Mouse (Mus musculus): Measurements from ENCODE around the gene Snf8.

Snf8 gene

DNA sequence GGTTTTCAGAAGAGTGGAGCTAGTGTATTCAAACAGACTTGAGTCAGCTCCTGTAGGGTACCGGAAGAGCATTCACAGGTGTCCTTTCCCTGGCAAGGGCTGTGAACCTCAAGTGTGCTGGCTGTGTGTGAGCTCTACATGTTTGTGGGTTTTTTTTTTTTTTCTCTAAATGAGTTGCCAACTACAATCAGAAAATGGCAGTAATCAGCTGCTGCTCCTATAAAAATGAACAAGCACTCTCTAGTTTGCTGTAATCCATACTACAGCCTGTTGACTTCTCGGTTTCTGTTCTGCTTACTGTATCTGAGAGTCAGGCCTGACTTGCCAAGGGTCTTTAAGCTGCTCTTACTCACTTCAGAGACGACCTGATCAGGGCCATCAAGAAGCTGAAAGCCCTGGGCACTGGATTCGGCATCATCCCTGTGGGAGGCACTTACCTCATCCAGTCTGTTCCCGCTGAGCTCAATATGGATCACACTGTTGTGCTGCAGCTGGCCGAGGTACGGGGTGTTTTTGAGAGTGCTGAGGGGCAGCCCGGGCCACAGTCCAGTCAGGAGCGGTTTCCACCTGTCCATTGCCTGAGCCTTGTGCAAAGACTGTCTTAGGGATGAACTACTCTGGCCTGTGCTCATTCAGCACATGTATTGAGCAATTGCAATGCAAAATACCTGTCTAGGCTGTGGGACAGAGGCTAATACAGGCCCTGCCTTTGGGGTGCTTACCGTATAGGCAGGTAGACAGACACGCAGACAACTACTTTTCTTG, 10.3 kb downstream of the Snf8 start:
- no peak for DNase-seq (ENCODE audit: low read depth, low spot score)
- no peaks in the 10 kb centered on the region for H3K27me3 ChIP-seq (ENCODE audit: control insufficient read depth, insufficient read depth, low read length, poor library complexity, severe bottlenecking)
- H3K36me3 ChIP-seq (ENCODE audit: control insufficient read depth, insufficient read depth, low read length, poor library complexity, severe bottlenecking) = peaks cover 16% of the 10 kb centered on the region

- no peak for DNase-seq (ENCODE audit: low read depth, low spot score)
- peaks cover 18% of the 10 kb centered on the region for H3K36me3 ChIP-seq (ENCODE audit: control insufficient read depth, insufficient read depth, low read length, poor library complexity, severe bottlenecking)
- H3K27me3 ChIP-seq (ENCODE audit: control insufficient read depth, insufficient read depth, low read length, poor library complexity, severe bottlenecking) = no peaks in the 10 kb centered on the region
Measured at GRCm38 (mm10) chr11:96046028-96046427, 11.3 kb downstream of the Snf8 start.

DNA sequence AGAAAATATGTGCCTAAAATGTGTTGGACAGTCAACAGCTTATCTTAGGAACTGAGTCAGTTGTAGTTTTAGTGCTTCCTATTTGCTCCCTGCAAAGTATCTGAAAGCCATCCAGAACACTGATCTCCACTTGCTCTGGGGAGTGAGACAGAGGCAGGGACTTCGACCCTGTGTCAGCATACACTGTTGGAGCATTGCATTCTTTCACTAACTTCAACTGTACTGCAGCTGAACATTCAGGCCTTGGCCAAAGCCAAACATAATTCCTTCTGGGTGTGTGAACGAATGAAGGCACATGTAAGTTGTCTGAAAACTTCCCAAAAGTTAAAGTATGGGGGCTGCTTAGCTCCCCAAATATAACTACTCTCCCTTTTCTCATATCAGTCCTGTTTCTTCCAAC, 12.1 kb downstream of the Snf8 start:
- no peak for DNase-seq (ENCODE audit: low read depth, low spot score)
- Histone ChIP-seq H3K36me3 (ENCODE audit: control insufficient read depth, insufficient read depth, low read length, poor library complexity, severe bottlenecking) (peaks cover 20% of the 10 kb centered on the region), H3K27me3 (ENCODE audit: control insufficient read depth, insufficient read depth, low read length, poor library complexity, severe bottlenecking) (no peaks in the 10 kb centered on the region)

- peaks cover 18% of the 10 kb centered on the region for H3K36me3 ChIP-seq (ENCODE audit: control insufficient read depth, insufficient read depth, low read length, poor library complexity, severe bottlenecking)
- H3K27me3 ChIP-seq (ENCODE audit: control insufficient read depth, insufficient read depth, low read length, poor library complexity, severe bottlenecking) = no peaks in the 10 kb centered on the region
- peak; percentile 48 for DNase-seq (ENCODE audit: low read depth, low spot score)
Measured at GRCm38 (mm10) chr11:96047469-96048373, 13.0 kb downstream of the Snf8 start.

- Histone ChIP-seq H3K36me3 (ENCODE audit: control insufficient read depth, insufficient read depth, low read length, poor library complexity, severe bottlenecking) (peaks cover 14% of the 10 kb centered on the region), H3K27me3 (ENCODE audit: control insufficient read depth, insufficient read depth, low read length, poor library complexity, severe bottlenecking) (no peaks in the 10 kb centered on the region)
Measured at GRCm38 (mm10) chr11:96049939-96050338, 15.3 kb downstream of the Snf8 start.

GRCm38 (mm10) chr11:96050854-96051253, 16.2 kb downstream of the Snf8 start:
- H3K27me3 ChIP-seq (ENCODE audit: control insufficient read depth, insufficient read depth, low read length, poor library complexity, severe bottlenecking) = no peaks in the 10 kb centered on the region
- H3K36me3 ChIP-seq (ENCODE audit: control insufficient read depth, insufficient read depth, low read length, poor library complexity, severe bottlenecking) = peaks cover 17% of the 10 kb centered on the region
- no peak for DNase-seq (ENCODE audit: low read depth, low spot score)

More at GRCm38 (mm10) chr11:96049939-96050338, 15.3 kb downstream of the Snf8 start:
- DNase-seq (ENCODE audit: low read depth, low spot score) = no peak

DNA sequence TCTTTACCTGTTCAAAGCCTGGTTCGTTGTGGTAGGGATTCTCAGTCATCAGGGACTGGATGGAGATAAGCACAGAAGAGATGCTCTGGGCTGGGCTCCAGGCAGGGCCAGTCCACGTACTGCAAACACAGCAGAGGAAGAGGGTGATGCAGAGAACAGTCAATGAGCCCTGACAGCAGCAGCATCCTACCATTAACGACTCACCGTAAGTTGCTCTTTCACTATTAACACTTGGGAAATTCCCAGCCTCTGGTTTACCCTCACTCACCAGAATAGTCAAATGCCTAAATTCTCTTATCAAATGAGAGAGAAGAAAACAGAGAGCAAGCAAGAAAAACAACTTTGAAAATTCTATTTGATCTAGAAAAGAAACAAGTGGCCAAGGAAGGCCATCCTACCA, 23.6 kb downstream of the Snf8 start:
- H3K27me3 ChIP-seq (ENCODE audit: control insufficient read depth, insufficient read depth, low read length, poor library complexity, severe bottlenecking) = no peaks in the 10 kb centered on the region
- peaks cover 22% of the 10 kb centered on the region for H3K36me3 ChIP-seq (ENCODE audit: control insufficient read depth, insufficient read depth, low read length, poor library complexity, severe bottlenecking)
- DNase-seq (ENCODE audit: low read depth, low spot score) = no peak

DNA sequence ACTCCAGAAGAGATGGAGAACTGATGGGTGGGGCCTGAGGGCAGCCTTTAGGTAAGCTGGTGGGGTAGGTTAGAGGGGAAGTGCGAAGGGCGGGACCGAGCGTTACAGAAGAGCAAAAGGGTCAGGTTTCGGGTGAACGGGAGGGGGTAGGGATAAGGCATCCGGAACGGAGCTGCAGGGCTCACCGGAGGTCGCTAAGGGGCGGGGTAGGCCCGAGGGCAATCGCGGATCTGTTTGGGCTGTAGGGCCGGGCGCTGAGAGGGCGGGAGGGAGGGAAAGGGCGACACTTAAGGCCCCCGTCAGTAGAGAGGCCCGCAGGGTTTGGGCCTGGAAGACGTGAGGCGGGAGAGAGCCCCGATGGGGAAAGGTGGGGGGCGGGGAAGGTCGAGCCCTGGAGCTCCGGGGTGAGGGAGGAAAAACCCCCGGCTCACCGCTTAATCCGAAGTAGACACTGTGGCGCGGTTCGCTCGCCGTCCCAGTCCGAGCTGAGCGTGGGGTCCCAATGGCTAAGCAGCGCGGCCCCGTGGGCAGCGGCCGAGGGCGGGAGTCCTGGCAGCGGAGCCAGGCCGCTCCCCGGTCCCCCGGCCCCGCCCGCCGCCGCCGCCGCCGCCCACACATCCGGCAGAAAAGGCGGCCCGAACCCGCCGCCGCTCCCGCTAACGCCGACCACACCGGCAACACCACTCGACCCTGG, 30.0 kb downstream of the Snf8 start:
- H3K27me3 ChIP-seq (ENCODE audit: control insufficient read depth, insufficient read depth, low read length, poor library complexity, severe bottlenecking) = no peaks in the 10 kb centered on the region
- H3K36me3 ChIP-seq (ENCODE audit: control insufficient read depth, insufficient read depth, low read length, poor library complexity, severe bottlenecking) = peaks cover 6% of the 10 kb centered on the region; the same call in 1 of the 2 replicates
- peak; percentile 64 for DNase-seq (ENCODE audit: low read depth, low spot score)

- peak; percentile 96 for DNase-seq (ENCODE audit: low read depth, low spot score)
- Histone ChIP-seq H3K36me3 (ENCODE audit: control insufficient read depth, insufficient read depth, low read length, poor library complexity, severe bottlenecking) (peaks cover 7% of the 10 kb centered on the region; the same call in 1 of the 2 replicates), H3K27me3 (ENCODE audit: control insufficient read depth, insufficient read depth, low read length, poor library complexity, severe bottlenecking) (no peaks in the 10 kb centered on the region)
Measured at GRCm38 (mm10) chr11:96065215-96065911, 30.7 kb downstream of the Snf8 start, which contains the start of gene Ube2z. Gene Ube2z, minus strand, starts transcription at chr11:96065388.

DNA sequence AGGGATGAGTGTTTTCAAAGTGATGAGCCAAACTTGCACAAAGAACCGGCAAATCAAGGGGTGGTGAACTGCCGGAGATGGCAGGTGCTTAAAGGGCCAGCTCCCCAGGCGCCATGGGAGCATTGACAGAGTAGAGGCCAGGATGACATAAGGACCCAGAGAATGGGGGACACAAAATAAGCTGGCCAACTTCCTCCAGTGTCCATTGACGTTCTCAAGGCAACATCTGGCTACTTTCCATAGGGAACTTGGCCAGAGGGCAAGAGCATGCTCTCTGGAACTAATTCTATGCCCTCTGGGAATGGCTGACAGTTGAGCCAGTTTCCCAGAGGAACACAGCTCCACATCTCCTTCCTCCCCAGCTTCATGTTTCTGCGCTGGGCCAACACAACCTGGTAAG, 33.5 kb downstream of the Snf8 start:
- no peaks in the 10 kb centered on the region for H3K27me3 ChIP-seq (ENCODE audit: control insufficient read depth, insufficient read depth, low read length, poor library complexity, severe bottlenecking)
- H3K36me3 ChIP-seq (ENCODE audit: control insufficient read depth, insufficient read depth, low read length, poor library complexity, severe bottlenecking) = 0 out of 2 replicates have a peak, but pooled peaks cover 8% of the 10 kb centered on the region
- DNase-seq (ENCODE audit: low read depth, low spot score) = no peak

DNA sequence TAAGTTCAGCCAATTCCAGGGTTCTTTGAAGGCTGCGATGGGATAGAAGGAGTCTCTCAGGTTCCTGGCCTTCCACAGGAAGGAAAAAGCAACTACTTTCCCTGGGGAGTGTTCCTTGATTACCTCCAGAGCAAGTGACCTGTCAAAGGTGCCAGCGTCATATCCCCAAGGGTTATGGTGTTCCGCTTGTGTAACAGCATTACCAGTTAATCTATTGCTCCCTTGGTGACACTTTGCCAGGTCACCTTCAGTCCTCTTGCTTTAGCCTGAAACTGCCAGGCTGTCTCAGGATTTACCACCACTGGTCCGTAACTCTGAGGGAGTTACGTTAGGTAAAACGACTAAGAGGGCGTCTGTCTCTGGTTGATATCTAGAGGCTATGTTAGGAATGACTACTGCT, 35.7 kb downstream of the Snf8 start:
- H3K36me3 ChIP-seq (ENCODE audit: control insufficient read depth, insufficient read depth, low read length, poor library complexity, severe bottlenecking) = 0 out of 2 replicates have a peak, but pooled peaks cover 8% of the 10 kb centered on the region
- no peak for DNase-seq (ENCODE audit: low read depth, low spot score)

GRCm38 (mm10) chr11:96071013-96071412, 36.3 kb downstream of the Snf8 start:
- Histone ChIP-seq H3K36me3 (ENCODE audit: control insufficient read depth, insufficient read depth, low read length, poor library complexity, severe bottlenecking) (0 out of 2 replicates have a peak, but pooled peaks cover 8% of the 10 kb centered on the region), H3K27me3 (ENCODE audit: control insufficient read depth, insufficient read depth, low read length, poor library complexity, severe bottlenecking) (no peaks in the 10 kb centered on the region)
- DNase-seq (ENCODE audit: low read depth, low spot score) = no peak

More for the DNA sequence above, 35.7 kb downstream of the Snf8 start:
- no peaks in the 10 kb centered on the region for H3K27me3 ChIP-seq (ENCODE audit: control insufficient read depth, insufficient read depth, low read length, poor library complexity, severe bottlenecking)

DNA sequence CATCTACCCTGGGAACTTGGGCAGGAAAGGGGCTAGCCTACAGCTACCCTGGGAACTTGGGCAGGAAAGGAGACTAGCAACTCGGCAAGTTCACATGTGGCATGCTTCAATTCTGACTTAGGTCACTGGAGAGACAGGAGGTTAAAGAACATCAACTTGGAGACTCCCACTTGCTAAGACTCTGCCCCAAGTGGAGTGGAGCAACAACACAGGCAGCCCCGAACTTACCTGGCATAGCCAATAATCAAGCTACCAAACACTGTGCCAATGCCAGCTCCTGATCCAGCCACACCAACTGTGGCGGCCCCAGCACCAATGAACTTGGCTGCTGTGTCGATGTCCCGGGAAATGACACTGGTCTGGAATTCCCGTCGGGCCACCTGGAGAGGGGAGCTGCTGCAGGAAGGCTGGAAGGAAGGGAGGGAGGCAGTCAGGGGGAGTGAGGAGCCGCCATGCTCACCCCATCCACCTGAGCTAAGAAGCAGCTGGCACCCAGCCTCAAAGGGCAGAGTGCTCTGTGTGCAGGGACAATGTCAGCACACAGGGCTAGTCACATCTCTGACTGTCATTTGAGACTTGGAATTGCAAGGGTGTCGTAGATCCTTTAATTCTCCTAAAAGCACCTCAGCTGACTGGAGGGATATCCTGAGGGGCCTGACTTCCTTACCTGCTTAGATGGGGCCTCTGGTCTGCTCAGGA, 38.8 kb downstream of the Snf8 start:
- no peaks in the 10 kb centered on the region for H3K27me3 ChIP-seq (ENCODE audit: control insufficient read depth, insufficient read depth, low read length, poor library complexity, severe bottlenecking)
- H3K36me3 ChIP-seq (ENCODE audit: control insufficient read depth, insufficient read depth, low read length, poor library complexity, severe bottlenecking) = 0 out of 2 replicates have a peak, but pooled peaks cover 8% of the 10 kb centered on the region
- DNase-seq (ENCODE audit: low read depth, low spot score) = no peak
